Mouse (Mus musculus) heart, adult 2 months (tissue): ENCODE measurements around the gene Ptprm. TPM values are rescaled to one million over a fixed set of nuclear protein-coding genes. Genes with fewer than 3 reads are reported as not detected.

Experiments used
- DNase-seq, 2 experiments: peaks; one replicate each; pipeline ENCODE4 v3.0.0; 2021
- H3K27ac ChIP-seq: fragments of 200-600 bp; 2 replicates; pipeline ENCODE4 v1.8.1; 2022
- H3K27me3 ChIP-seq: fragments of 200-500 bp; 2 replicates; pipeline ENCODE4 v1.6.1; 2012; ENCODE audit warnings: mild to moderate bottlenecking, low read length, inconsistent platforms, mixed read lengths; ENCODE audit not compliant: control insufficient read depth, insufficient read depth
- H3K36me3 ChIP-seq: fragments of 200-500 bp; 2 replicates; pipeline ENCODE4 v1.6.1; 2012; ENCODE audit warnings: low read length, inconsistent platforms; ENCODE audit not compliant: control insufficient read depth, insufficient read depth
- H3K4me1 ChIP-seq: fragments of 200-500 bp; 2 replicates; pipeline ENCODE4 v1.6.1; 2011; ENCODE audit warnings: low read length; ENCODE audit not compliant: control insufficient read depth, insufficient read depth
- H3K4me3 ChIP-seq: fragments of 200-600 bp; 2 replicates; pipeline ENCODE4 v1.8.1; 2022
- H3K79me2 ChIP-seq: fragments of 200-500 bp; replicated peaks from 2 replicates; pipeline ENCODE4 v1.6.1; 2012; ENCODE audit warnings: mild to moderate bottlenecking, inconsistent platforms, low read length, moderate library complexity, mixed read lengths; ENCODE audit not compliant: control insufficient read depth, insufficient read depth
- H3K9ac ChIP-seq: fragments of 200-500 bp; 2 replicates; pipeline ENCODE4 v1.6.1; 2012; ENCODE audit warnings: low read depth, mild to moderate bottlenecking, control low read depth, inconsistent platforms, low read length, mixed read lengths
- CTCF ChIP-seq: fragments of 200-600 bp; IDR thresholded peaks from 2 replicates; pipeline ENCODE4 v1.8.1; 2022; ENCODE audit warnings: antibody characterized with exemption, mild to moderate bottlenecking, moderate library complexity
- EP300 ChIP-seq: fragments of 200-500 bp; IDR thresholded peaks from 2 replicates; pipeline ENCODE4 v1.6.1; 2011; ENCODE audit warnings: low read depth, low read length, control low read depth; ENCODE audit not compliant: insufficient read depth
- POLR2A ChIP-seq: fragments of 200-500 bp; IDR thresholded peaks from 2 replicates; pipeline ENCODE4 v1.6.1; 2011; ENCODE audit warnings: mild to moderate bottlenecking, low read depth, low read length, control low read depth; ENCODE audit not compliant: insufficient read depth
- WGBS: fragments of 180-500 bp; shearing (Covaris S2); methylation state at CpG from one replicate; pipeline ENCODE4 v1.1.7; 2018; 5-methylcytosine and 5-hydroxymethylcytosine counted together
- intact Hi-C: fragments of 180-260 bp; cut with DNase I; formaldehyde crosslinking; loops from one replicate; pipeline ENCODE4 v1.15.1; 2025
- polyA plus RNA-seq: library from polyadenylated mRNA; depleted of rRNA; stranded (reverse); fragments of >200 nt; gene quantifications from 2 replicates; pipeline ENCODE4 v1.2.3, GENCODE M21; 2012
- total RNA-seq, 2 experiments: library from RNA; stranded (reverse); gene quantifications; 2 replicates each; pipeline ENCODE4 v1.2.3; 2021

Ptprm gene
- total and polyA plus RNA-seq, 3 experiments, result 34.6 to 88.5 (median 78.9) TPM

- H3K4me1 ChIP-seq, result no peaks in the 10 kb centered on the region; the same call in 1 of the 2 replicates
Measured at GRCm38 (mm10) chr17:66801831-66802687, 552.2 kb downstream of the Ptprm start.

GRCm38 (mm10) chr17:66800231-66800630 lies 554.0 kb downstream of the Ptprm start:
- no peaks in the 10 kb centered on the region for H3K79me2 ChIP-seq
- TF ChIP-seq POLR2A, result no peak
- H3K9ac ChIP-seq, result no peak overlapping the region
- H3K4me3 ChIP-seq, result no peak overlapping the region
- no peaks in the 10 kb centered on the region for H3K27me3 ChIP-seq
- H3K27ac ChIP-seq, result no peak overlapping the region
- H3K36me3 ChIP-seq, result no peaks in the 10 kb centered on the region
- 86% methylated on average over 6 of the region's 6 CpGs for WGBS
- H3K4me1 ChIP-seq, result no peaks in the 10 kb centered on the region; the same call in 1 of the 2 replicates
- intact Hi-C loops, result no loop called here
- no peak for DNase-seq

More at GRCm38 (mm10) chr17:66801831-66802687, 552.2 kb downstream of the Ptprm start:
- H3K27ac ChIP-seq, result no peak overlapping the region
- H3K27me3 ChIP-seq, result no peaks in the 10 kb centered on the region
- no peak overlapping the region for H3K9ac ChIP-seq
- H3K36me3 ChIP-seq, result no peaks in the 10 kb centered on the region
- intact Hi-C loops, result no loop called here
- no peak for DNase-seq
- 76% methylated on average over 10 of the region's 10 CpGs for WGBS
- TF ChIP-seq POLR2A, result no peak
- no peak for TF ChIP-seq CTCF
- no peak for TF ChIP-seq EP300
- no peak overlapping the region for H3K4me3 ChIP-seq
- no peaks in the 10 kb centered on the region for H3K79me2 ChIP-seq

GRCm38 (mm10) chr17:66786166-66786565 lies 568.1 kb downstream of the Ptprm start:
- H3K79me2 ChIP-seq, result no peaks in the 10 kb centered on the region
- no peak overlapping the region for H3K4me3 ChIP-seq
- H3K4me1 ChIP-seq, result peaks cover 12% of the 10 kb centered on the region
- no peak overlapping the region for H3K27ac ChIP-seq
- peak in 1 of 2 experiments; percentile 10 for DNase-seq
- H3K36me3 ChIP-seq, result peaks cover 8% of the 10 kb centered on the region
- H3K27me3 ChIP-seq, result no peaks in the 10 kb centered on the region
- intact Hi-C loops, result no loop called here
- WGBS, result 82% methylated on average over 12 of the region's 12 CpGs
- no peak overlapping the region for H3K9ac ChIP-seq
- no peak for TF ChIP-seq CTCF
- TF ChIP-seq POLR2A, result no peak
- TF ChIP-seq EP300, result no peak

- 94% methylated on average over 11 of the region's 11 CpGs for WGBS
- peaks cover 12% of the 10 kb centered on the region for H3K4me1 ChIP-seq
- H3K27me3 ChIP-seq, result no peaks in the 10 kb centered on the region
- no peaks in the 10 kb centered on the region for H3K79me2 ChIP-seq
- peaks cover 8% of the 10 kb centered on the region for H3K36me3 ChIP-seq
- no peak for TF ChIP-seq EP300
- TF ChIP-seq CTCF, result no peak
- no peak for TF ChIP-seq POLR2A
- no peak overlapping the region for H3K4me3 ChIP-seq
- intact Hi-C loops, result no loop called here
- no peak for DNase-seq
- H3K9ac ChIP-seq, result no peak overlapping the region
- no peak overlapping the region for H3K27ac ChIP-seq
Measured at GRCm38 (mm10) chr17:66785586-66785985, 568.7 kb downstream of the Ptprm start.

- peak; percentile 12 to 18 for DNase-seq
- Histone ChIP-seq H3K27ac (peak overlapping the region; percentile 47), H3K36me3 (peaks cover 8% of the 10 kb centered on the region), H3K79me2 (no peaks in the 10 kb centered on the region), H3K27me3 (no peaks in the 10 kb centered on the region), H3K9ac (no peak overlapping the region), H3K4me1 (peaks cover 12% of the 10 kb centered on the region), H3K4me3 (no peak overlapping the region)
- TF ChIP-seq EP300, result no peak
- intact Hi-C loops, result no loop called here
- WGBS, result 51% methylated on average over 4 of the region's 4 CpGs
Measured at GRCm38 (mm10) chr17:66783601-66784000, 570.7 kb downstream of the Ptprm start.

- no peak overlapping the region for H3K27ac ChIP-seq
- no peak overlapping the region for H3K9ac ChIP-seq
- H3K4me1 ChIP-seq, result peaks cover 12% of the 10 kb centered on the region
- intact Hi-C loops, result no loop called here
- peaks cover 8% of the 10 kb centered on the region for H3K36me3 ChIP-seq
- no peaks in the 10 kb centered on the region for H3K27me3 ChIP-seq
- no peaks in the 10 kb centered on the region for H3K79me2 ChIP-seq
- TF ChIP-seq CTCF, result no peak
- TF ChIP-seq EP300, result no peak
- TF ChIP-seq POLR2A, result no peak
- WGBS, result 65% methylated on average over 10 of the region's 10 CpGs
- peak in 1 of 2 experiments; percentile 11 for DNase-seq
- no peak overlapping the region for H3K4me3 ChIP-seq
Measured at GRCm38 (mm10) chr17:66783075-66783492, 571.2 kb downstream of the Ptprm start.
